Mouse (Mus musculus): ENCODE measurements around the gene Ngdn.

GRCm38 (mm10) chr14:54976633-54977032, 38.6 kb upstream of the Ngdn start, which contains the start of gene Gm17428:
- TF ChIP-seq CTCF (conservative IDR thresholded peaks at IDR 0.05; ENCODE audit: low read length), result no peak
- TF ChIP-seq POU5F1 (IDR thresholded peaks at IDR 0.05; ENCODE audit: borderline replicate concordance, low read length), result no peak

Measured in E14TG2a.4 (cell line).